9 mouse cellular contexts compared by ENCODE assay signal in the genomic region with DNA sequence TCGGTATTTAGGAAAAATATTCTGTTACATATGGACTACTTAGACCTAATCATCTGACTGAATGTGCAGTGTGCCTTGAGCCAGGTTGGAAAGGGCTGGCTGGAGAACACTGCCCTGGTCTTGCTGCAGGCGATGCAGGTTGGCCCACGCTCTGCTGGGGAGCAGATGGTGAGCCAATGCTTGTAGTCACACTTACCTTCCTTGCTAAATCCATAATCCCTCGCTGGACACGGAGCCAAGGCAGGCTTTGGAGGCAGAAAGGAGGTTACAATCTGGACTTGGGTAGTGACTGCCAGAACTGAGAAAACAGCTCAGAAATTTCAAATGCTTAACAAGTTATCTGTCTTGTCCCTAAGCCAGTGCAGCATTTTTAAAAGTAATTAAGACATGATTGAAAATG.
DNase-seq lines count a peak whose midpoint lies in the region; ATAC-seq and TF ChIP-seq lines count a peak whose summit lies in the region.
"Had no signal": no experiment of that assay in that cellular context is flagged by ENCODE, and none has a peak within 500 bp of the region (broad histone marks: within the 10 kb centered on the region; RNA-seq: fewer than 3 reads in every experiment).

No protein-coding gene starts in this region.

- ATAC-seq in midbrain, postnatal 0 days (ENCODE audit: low FRiP score), result no peak; the same call in 1 of the 2 replicates
- ATAC-seq in megakaryocyte progenitor cell, adult 5-6 weeks (replicated peaks; ENCODE audit: poor library complexity), result no peak

- H3K4me3 ChIP-seq in layer of hippocampus, adult 2 months, result no peak overlapping the region
- H3K4me3 ChIP-seq in midbrain, postnatal 0 days (ENCODE audit: low read depth, low read length), result no peak overlapping the region
- H3K4me3 ChIP-seq: embryonic facial prominence, embryonic 12.5 days had no signal

- no peaks in the 10 kb centered on the region for H3K27me3 ChIP-seq in midbrain, postnatal 0 days (ENCODE audit: insufficient read depth, low read length)
- H3K27me3 ChIP-seq: embryonic facial prominence, embryonic 12.5 days had no signal

- peak; percentile 93 to 98 for DNase-seq in cerebellum, adult 18-20 months
- peak; percentile 83 for DNase-seq in fat pad, adult 2 months (ENCODE audit: extremely low read depth, low read depth, low spot score)
- DNase-seq in layer of hippocampus, adult 2 months (ENCODE audit: low spot score in 2 of 2), result peak; percentile 42 to 48
- DNase-seq in midbrain, postnatal 0 days (ENCODE audit: low spot score), result peak; percentile 78
- DNase-seq in embryo, embryonic 9.5 days (ENCODE audit: extremely low spot score), result no peak
- no peak for DNase-seq in adrenal gland, adult 8-10 months
- no peak for DNase-seq in embryo, embryonic 10.5 days (ENCODE audit: low spot score)

- no peaks in the 10 kb centered on the region for H3K36me3 ChIP-seq in midbrain, postnatal 0 days (ENCODE audit: insufficient read depth, low read length)
- H3K36me3 ChIP-seq: embryonic facial prominence, embryonic 12.5 days had no signal

- WGBS in midbrain, postnatal 0 days, result 40% methylated on average over 5 of the region's 5 CpGs

- H3K27ac ChIP-seq in layer of hippocampus, adult 2 months, result peak overlapping the region; percentile 74
- H3K27ac ChIP-seq in midbrain, postnatal 0 days (ENCODE audit: low read depth, low read length), result no peak overlapping the region
- H3K27ac ChIP-seq: embryonic facial prominence, embryonic 12.5 days had no signal

- no peak overlapping the region for H3K4me2 ChIP-seq in midbrain, postnatal 0 days (ENCODE audit: low read depth, low read length, poor library complexity, severe bottlenecking)
- H3K4me2 ChIP-seq: embryonic facial prominence, embryonic 12.5 days had no signal

- no peaks in the 10 kb centered on the region for H3K4me1 ChIP-seq in midbrain, postnatal 0 days (ENCODE audit: insufficient read depth, low read length)
- H3K4me1 ChIP-seq: embryonic facial prominence, embryonic 12.5 days had no signal

- no peak overlapping the region for H3K9ac ChIP-seq in midbrain, postnatal 0 days (replicated peaks; ENCODE audit: low read length, poor library complexity, severe bottlenecking)
- H3K9ac ChIP-seq: embryonic facial prominence, embryonic 12.5 days had no signal

- H3K9me3 ChIP-seq in midbrain, postnatal 0 days (ENCODE audit: low read length), result no peaks in the 10 kb centered on the region
- H3K9me3 ChIP-seq: embryonic facial prominence, embryonic 12.5 days had no signal

- no peak for TF ChIP-seq CTCF in layer of hippocampus, adult 2 months (conservative IDR thresholded peaks at IDR 0.05)
- no peak for TF ChIP-seq CTCF in midbrain, postnatal 0 days (IDR thresholded peaks at IDR 0.05)

Comparison
In these comparisons a context has a peak if more than half of its experiments do, and no peak if none do; other contexts are left out.
1. DNase-seq: peak in cerebellum, adult 18-20 months (2 of 2), fat pad, adult 2 months (single experiment), layer of hippocampus, adult 2 months (2 of 2) and midbrain, postnatal 0 days (single experiment); none in embryo, embryonic 9.5 days (single experiment), adrenal gland, adult 8-10 months (single experiment) and embryo, embryonic 10.5 days (single experiment).